Mouse (Mus musculus) small intestine, adult 2 months (tissue): ENCODE measurements at regions not wholly inside any gene's neighbourhood (a gene's known extent, or its start where the extent isn't known, plus 50 kb on each side); places are given as distances from the start of the nearest gene placed in this dataset.

Experiments
- CTCF ChIP-seq: fragments of 200-500 bp; IDR thresholded peaks from 2 replicates; pipeline ENCODE4 v1.5.1; 2012; ENCODE audit warnings: low read depth, mild to moderate bottlenecking, control low read depth, inconsistent platforms, low read length, moderate library complexity, mixed read lengths; ENCODE audit not compliant: insufficient replicate concordance, insufficient read length; ENCODE audit errors: extremely low read depth
- POLR2A ChIP-seq: fragments of 200-500 bp; IDR thresholded peaks from 2 replicates; pipeline ENCODE4 v1.6.1; 2012; ENCODE audit warnings: low read depth, mild to moderate bottlenecking, control low read depth, inconsistent platforms, low read length, moderate library complexity

GRCm38 (mm10) chr13:90245997-90246765 is 156.8 kb upstream of the Xrcc4 start:
- TF ChIP-seq POLR2A: no peak
- no peak for TF ChIP-seq CTCF
